Mouse (Mus musculus) limb, embryonic 14.5 days (tissue): ENCODE measurements around the gene Mslnl. TPM values are rescaled to one million over a fixed set of nuclear protein-coding genes. Genes with fewer than 3 reads are reported as not detected.

Experiments
- ATAC-seq: fragments of 200-750 bp; cut with Nextera tagmentation; 2 replicates; pipeline ENCODE4 v1.8.0; 2017; ENCODE audit warnings: low read depth, moderate number of reproducible peaks, moderate TSS enrichment; ENCODE audit not compliant: low FRiP score
- DNase-seq: peaks from one replicate; pipeline ENCODE4 v3.0.0-alpha.2; 2015; ENCODE audit warnings: low spot score
- H3K27ac ChIP-seq: fragments of 300-500 bp; sonication (generic); replicated peaks from 2 replicates; pipeline ENCODE4 v1.5.1; 2014; ENCODE audit warnings: low read depth, mild to moderate bottlenecking, low read length, moderate library complexity, mixed read lengths
- H3K27me3 ChIP-seq: fragments of 300-500 bp; sonication (generic); 2 replicates; pipeline ENCODE4 v1.6.1; 2014; ENCODE audit warnings: low read length, mixed read lengths; ENCODE audit not compliant: control insufficient read depth, insufficient read depth
- H3K36me3 ChIP-seq: fragments of 300-500 bp; sonication (generic); 2 replicates; pipeline ENCODE4 v1.6.1; 2014; ENCODE audit warnings: mild to moderate bottlenecking, low read length, moderate library complexity, mixed read lengths; ENCODE audit not compliant: control insufficient read depth, insufficient read depth
- H3K4me1 ChIP-seq: fragments of 300-500 bp; sonication (generic); 2 replicates; pipeline ENCODE4 v1.6.1; 2014; ENCODE audit warnings: antibody characterized with exemption, low read length, mixed read lengths; ENCODE audit not compliant: control insufficient read depth, insufficient read depth
- H3K4me2 ChIP-seq: fragments of 300-500 bp; sonication (generic); replicated peaks from 2 replicates; pipeline ENCODE4 v1.6.1; 2014; ENCODE audit warnings: low read depth, mild to moderate bottlenecking, low read length, moderate library complexity; ENCODE audit not compliant: severe bottlenecking
- H3K4me3 ChIP-seq: fragments of 300-500 bp; sonication (generic); replicated peaks from 2 replicates; pipeline ENCODE4 v1.5.1; 2014; ENCODE audit warnings: low read length
- H3K9ac ChIP-seq: fragments of 300-500 bp; sonication (generic); 2 replicates; pipeline ENCODE4 v1.6.1; 2014; ENCODE audit warnings: mild to moderate bottlenecking, low read depth, low read length, moderate library complexity; ENCODE audit not compliant: severe bottlenecking
- H3K9me3 ChIP-seq: fragments of 300-500 bp; sonication (generic); 2 replicates; pipeline ENCODE4 v1.6.1; 2016; ENCODE audit warnings: low read length; ENCODE audit not compliant: control insufficient read depth
- POLR2A ChIP-seq: fragments of 200-500 bp; IDR thresholded peaks from 2 replicates; pipeline ENCODE4 v1.8.0; 2012; ENCODE audit warnings: inconsistent platforms, mild to moderate bottlenecking, moderate library complexity, borderline replicate concordance; ENCODE audit not compliant: insufficient read depth, insufficient read length; ENCODE audit errors: extremely low read depth
- WGBS: fragments of 180-500 bp; shearing (Covaris S2); extraction: QIAGEN DNeasy Blood & Tissue Kit; methylation state at CpG from one replicate; pipeline ENCODE4 v1.1.7; 2014; 5-methylcytosine and 5-hydroxymethylcytosine counted together
- polyA plus RNA-seq, 2 experiments: library from polyadenylated mRNA; depleted of rRNA in 1 of 2; stranded (reverse) in 1 of 2; unstranded in 1 of 2; fragments of >200 nt; fragmentation: Nextera tagmentation in 1 of 2; extraction: Ambion mirVana in 1 of 2; gene quantifications; 2 replicates each; pipeline versions ENCODE4 v1.2.1 to v1.2.3; 2012 to 2014

The Mslnl gene
- polyA plus RNA-seq, 2 experiments: 0.10 TPM

- 70% methylated on average over 3 of the region's 3 CpGs for WGBS
- no peak for ATAC-seq
- Histone ChIP-seq H3K4me3 (no peak overlapping the region), H3K9ac (no peak overlapping the region), H3K27me3 (no peaks in the 10 kb centered on the region), H3K36me3 (no peaks in the 10 kb centered on the region), H3K4me2 (no peak overlapping the region), H3K27ac (no peak overlapping the region), H3K4me1 (no peaks in the 10 kb centered on the region), H3K9me3 (no peaks in the 10 kb centered on the region)
- no peak for TF ChIP-seq POLR2A
- DNase-seq: no peak
Measured at GRCm38 (mm10) chr17:25757691-25758090, 21.8 kb downstream of the Mslnl start.

- Histone ChIP-seq H3K27ac (no peak overlapping the region), H3K4me1 (no peaks in the 10 kb centered on the region), H3K9me3 (no peaks in the 10 kb centered on the region), H3K27me3 (no peaks in the 10 kb centered on the region), H3K4me2 (no peak overlapping the region), H3K9ac (no peak overlapping the region), H3K4me3 (no peak overlapping the region), H3K36me3 (no peaks in the 10 kb centered on the region)
- 73% methylated on average over 8 of the region's 8 CpGs for WGBS
- no peak for DNase-seq
- no peak for TF ChIP-seq POLR2A
- no peak for ATAC-seq
Measured at GRCm38 (mm10) chr17:25760148-25760547, 24.3 kb downstream of the Mslnl start.

- Histone ChIP-seq H3K4me1 (no peaks in the 10 kb centered on the region), H3K36me3 (no peaks in the 10 kb centered on the region), H3K9ac (no peak overlapping the region), H3K27me3 (no peaks in the 10 kb centered on the region), H3K27ac (no peak overlapping the region), H3K9me3 (no peaks in the 10 kb centered on the region), H3K4me3 (no peak overlapping the region), H3K4me2 (no peak overlapping the region)
- DNase-seq: no peak
- ATAC-seq: no peak
- WGBS: 61% methylated on average over 4 of the region's 4 CpGs
- no peak for TF ChIP-seq POLR2A
Measured at GRCm38 (mm10) chr17:25761561-25761970, 25.7 kb downstream of the Mslnl start.

GRCm38 (mm10) chr17:25762591-25762990 lies 26.7 kb downstream of the Mslnl start:
- TF ChIP-seq POLR2A: no peak
- no peaks in the 10 kb centered on the region for H3K36me3 ChIP-seq
- no peak overlapping the region for H3K4me3 ChIP-seq
- no peak for ATAC-seq
- WGBS: 28% methylated on average over 3 of the region's 3 CpGs
- H3K27ac ChIP-seq: no peak overlapping the region
- H3K9me3 ChIP-seq: no peaks in the 10 kb centered on the region
- no peak for DNase-seq
- H3K9ac ChIP-seq: no peak overlapping the region
- H3K4me2 ChIP-seq: no peak overlapping the region
- no peaks in the 10 kb centered on the region for H3K4me1 ChIP-seq
- no peaks in the 10 kb centered on the region for H3K27me3 ChIP-seq

GRCm38 (mm10) chr17:25765886-25766285 lies 30.0 kb downstream of the Mslnl start:
- no peak overlapping the region for H3K4me2 ChIP-seq
- no peak overlapping the region for H3K4me3 ChIP-seq
- no peaks in the 10 kb centered on the region for H3K9me3 ChIP-seq
- ATAC-seq (no peak), DNase-seq (no peak)
- no peak overlapping the region for H3K27ac ChIP-seq
- TF ChIP-seq POLR2A: no peak
- H3K9ac ChIP-seq: no peak overlapping the region
- no peaks in the 10 kb centered on the region for H3K36me3 ChIP-seq
- no peaks in the 10 kb centered on the region for H3K4me1 ChIP-seq
- no peaks in the 10 kb centered on the region for H3K27me3 ChIP-seq
- 8% methylated on average over 5 of the region's 5 CpGs for WGBS

- H3K4me2 ChIP-seq: no peak overlapping the region
- no peak for TF ChIP-seq POLR2A
- no peak overlapping the region for H3K9ac ChIP-seq
- no peak for ATAC-seq
- peaks cover 3% of the 10 kb centered on the region for H3K4me1 ChIP-seq
- H3K27me3 ChIP-seq: no peaks in the 10 kb centered on the region
- no peaks in the 10 kb centered on the region for H3K36me3 ChIP-seq
- DNase-seq: no peak
- 28% methylated on average over 9 of the region's 9 CpGs for WGBS
- no peaks in the 10 kb centered on the region for H3K9me3 ChIP-seq
- no peak overlapping the region for H3K27ac ChIP-seq
- H3K4me3 ChIP-seq: no peak overlapping the region
Measured at GRCm38 (mm10) chr17:25769331-25769730, 33.5 kb downstream of the Mslnl start.
